Mouse (Mus musculus): Measurements from ENCODE around the gene Por.

Gene Por

GRCm38 (mm10) chr5:135763526-135763925, 93.7 kb downstream of the Por start:
- in situ Hi-C loops (cut with MboI, MseI) = loop anchor here (5.0 kb wide), 1 partner anchor 146 kb away; no protein-coding TSS in a partner anchor

- in situ Hi-C loops (cut with MboI, MseI) = loop anchor here (5.0 kb wide), 1 partner anchor 148 kb away; no protein-coding TSS in a partner anchor
Measured at GRCm38 (mm10) chr5:135764971-135765370, 95.1 kb downstream of the Por start.

GRCm38 (mm10) chr5:135772519-135772918, 102.7 kb downstream of the Por start:
- in situ Hi-C loops (cut with MboI, MseI) = no loop called here

GRCm38 (mm10) chr5:135776546-135776945, 106.7 kb downstream of the Por start:
- in situ Hi-C loops (cut with MboI, MseI) = loop anchor here (25.0 kb wide), 1 partner anchor 639 kb away; the partner anchor contains the start of gene Tbl2

- in situ Hi-C loops (cut with MboI, MseI) = loop anchor here (25.0 kb wide), 1 partner anchor 641 kb away; the partner anchor contains the start of gene Tbl2
Measured at GRCm38 (mm10) chr5:135777796-135778470, 108.1 kb downstream of the Por start, which contains the start of gene Styxl1. Gene Styxl1, minus strand, starts transcription at chr5:135778385.

GRCm38 (mm10) chr5:135778471-135779445, 108.9 kb downstream of the Por start, which contains the start of gene Mdh2:
Gene Mdh2, plus strand, starts transcription at chr5:135778480.
- in situ Hi-C loops (cut with MboI, MseI) = loop anchor here (25.0 kb wide), 1 partner anchor 641 kb away; the partner anchor contains the start of gene Tbl2

GRCm38 (mm10) chr5:135780331-135780730, 110.5 kb downstream of the Por start:
- in situ Hi-C loops (cut with MboI, MseI) = loop anchor here (25.0 kb wide), 1 partner anchor 643 kb away; the partner anchor contains the start of gene Tbl2

GRCm38 (mm10) chr5:135782901-135783300, 113.1 kb downstream of the Por start:
- in situ Hi-C loops (cut with MboI, MseI) = loop anchor here (25.0 kb wide), 1 partner anchor 646 kb away; the partner anchor contains the start of gene Tbl2
